Mouse (Mus musculus): ENCODE results near the gene Arsk. TPM values are rescaled to one million over a fixed set of nuclear protein-coding genes. Genes with fewer than 3 reads are reported as not detected.

Arsk gene
- total and polyA plus RNA-seq, 3 experiments: 2.7 to 4.3 TPM; not detected in 1

DNA sequence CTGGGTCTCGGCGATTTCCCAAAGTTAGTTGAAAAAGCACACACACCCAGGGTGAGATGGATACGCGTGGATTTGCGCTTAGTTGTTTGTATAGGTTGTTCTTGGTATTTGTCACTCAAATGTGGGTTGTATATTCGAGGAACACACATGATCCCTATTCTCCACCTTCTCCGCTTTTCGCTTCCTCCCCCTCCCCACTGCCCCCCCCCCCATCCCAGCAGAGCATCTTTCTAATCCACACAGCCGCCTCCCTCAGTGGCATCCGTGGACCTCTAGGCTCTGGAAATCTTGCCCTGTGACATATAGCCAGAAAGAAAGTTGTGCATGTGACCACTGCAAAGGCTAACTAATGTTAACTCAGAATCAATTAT is 41.6 kb downstream of the Arsk start, which contains the start of gene Gpr150:
Gene Gpr150, minus strand, starts transcription at position 101 of the 371 bp plus-strand sequence.
- Histone ChIP-seq H3K4me3 (ENCODE audit: control insufficient read depth in 1 of 2, insufficient read depth in 1 of 2, low read depth in 2 of 2, low read length in 2 of 2) (no peak within 1 kb of the TSS), H3K9ac (ENCODE audit: control insufficient read depth, low read depth, low read length, poor library complexity, severe bottlenecking) (no peak within 1 kb of the TSS), H3K36me3 (ENCODE audit: control insufficient read depth in 1 of 2, insufficient read depth in 2 of 2, low read length in 2 of 2) (no peaks in the 10 kb centered on the region), H3K9me3 (replicated peaks; ENCODE audit: insufficient read depth, low read length) (no peaks in the 10 kb centered on the region), H3K4me1 (ENCODE audit: control insufficient read depth in 1 of 2, insufficient read depth in 2 of 2, low read length in 2 of 2) (no peaks in the 10 kb centered on the region), H3K27ac (ENCODE audit: control insufficient read depth, low read depth, low read length) (no peak within 1 kb of the TSS), H3K27me3 (ENCODE audit: control insufficient read depth in 1 of 2, insufficient read depth in 2 of 2, low read length in 2 of 2) (no peaks in the 10 kb centered on the region), H3K79me2 (ENCODE audit: control insufficient read depth, insufficient read depth, low read length, poor library complexity) (no peaks in the 10 kb centered on the region)
- DNase-seq (ENCODE audit: low read depth, low spot score): no peak
- TF ChIP-seq ZNF384 (IDR thresholded peaks at IDR 0.05; ENCODE audit: low read depth, low read length): no peak
- no peak for TF ChIP-seq UBTF (IDR thresholded peaks at IDR 0.05; ENCODE audit: borderline replicate concordance, insufficient read depth, low read depth, low read length)
- TF ChIP-seq HCFC1 (IDR thresholded peaks at IDR 0.05; ENCODE audit: low read depth, low read length): no peak
- TF ChIP-seq NRF1 (IDR thresholded peaks at IDR 0.05; ENCODE audit: insufficient read depth, low read depth, low read length, poor library complexity, severe bottlenecking): no peak
- no peak for TF ChIP-seq POLR2AphosphoS5 (IDR thresholded peaks at IDR 0.05; ENCODE audit: borderline replicate concordance, low read depth, low read length)
- TF ChIP-seq SMC3 (IDR thresholded peaks at IDR 0.05; ENCODE audit: low read depth, low read length): no peak
- TF ChIP-seq TAL1 (IDR thresholded peaks at IDR 0.05; ENCODE audit: low read length): no peak
- no peak for TF ChIP-seq CHD1 (IDR thresholded peaks at IDR 0.05; ENCODE audit: low read depth, low read length)
- no peak for TF ChIP-seq TCF12 (IDR thresholded peaks at IDR 0.05; ENCODE audit: low read depth, low read length)
- TF ChIP-seq CHD2 (IDR thresholded peaks at IDR 0.05; ENCODE audit: low read length): no peak
- TF ChIP-seq POLR2AphosphoS2 (IDR thresholded peaks at IDR 0.05; ENCODE audit: low read length): no peak
- no peak for TF ChIP-seq GABPA (IDR thresholded peaks at IDR 0.05; ENCODE audit: low read depth, low read length)
- no peak for TF ChIP-seq NELFE (IDR thresholded peaks at IDR 0.05; ENCODE audit: low read depth, low read length)
- no peak for TF ChIP-seq MYC (IDR thresholded peaks at IDR 0.05; ENCODE audit: low read depth, low read length)
- TF ChIP-seq USF1 (IDR thresholded peaks at IDR 0.05; ENCODE audit: low read depth, low read length): no peak
- TF ChIP-seq ZMIZ1 (IDR thresholded peaks at IDR 0.05; ENCODE audit: low read depth, low read length): no peak

DNA sequence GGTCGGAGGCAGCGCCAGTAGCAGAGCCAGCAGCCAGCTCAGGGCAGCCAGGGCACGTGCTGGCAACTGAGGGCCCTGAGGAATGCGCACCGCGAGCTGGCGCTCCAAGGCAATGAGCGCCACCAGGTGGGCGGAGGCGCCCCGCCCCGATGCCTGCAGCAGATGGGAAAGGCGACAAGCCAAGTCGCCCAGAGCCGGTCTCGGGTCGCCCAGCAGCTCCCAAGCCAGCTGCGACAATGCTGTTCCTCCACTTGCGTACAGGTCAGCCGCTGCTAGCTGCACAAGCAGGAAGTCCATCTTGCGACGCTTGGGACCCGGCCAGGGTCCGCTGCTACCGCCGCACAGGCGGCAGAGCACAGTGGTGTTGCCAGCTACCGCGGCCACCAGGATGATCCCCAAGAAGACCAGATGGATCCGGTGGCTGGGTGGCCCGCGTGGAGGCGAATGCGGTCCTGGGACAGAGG is 42.2 kb downstream of the Arsk start:
- H3K27me3 ChIP-seq (ENCODE audit: control insufficient read depth in 1 of 2, insufficient read depth in 2 of 2, low read length in 2 of 2): no peaks in the 10 kb centered on the region
- H3K79me2 ChIP-seq (ENCODE audit: control insufficient read depth, insufficient read depth, low read length, poor library complexity): no peaks in the 10 kb centered on the region
- no peaks in the 10 kb centered on the region for H3K4me1 ChIP-seq (ENCODE audit: control insufficient read depth in 1 of 2, insufficient read depth in 2 of 2, low read length in 2 of 2)
- H3K9me3 ChIP-seq (replicated peaks; ENCODE audit: insufficient read depth, low read length): no peaks in the 10 kb centered on the region
- no peaks in the 10 kb centered on the region for H3K36me3 ChIP-seq (ENCODE audit: control insufficient read depth in 1 of 2, insufficient read depth in 2 of 2, low read length in 2 of 2)
- DNase-seq (ENCODE audit: low read depth, low spot score): no peak
- no peak overlapping the region for H3K27ac ChIP-seq (ENCODE audit: control insufficient read depth, low read depth, low read length)
- H3K9ac ChIP-seq (ENCODE audit: control insufficient read depth, low read depth, low read length, poor library complexity, severe bottlenecking): no peak overlapping the region
- H3K4me3 ChIP-seq (ENCODE audit: control insufficient read depth in 1 of 2, insufficient read depth in 1 of 2, low read depth in 2 of 2, low read length in 2 of 2): no peak overlapping the region
- TF ChIP-seq MEF2A (IDR thresholded peaks at IDR 0.05; ENCODE audit: extremely low read depth, insufficient replicate concordance, low read depth, low read length, poor library complexity, severe bottlenecking) (no peak), POLR2A (IDR thresholded peaks at IDR 0.05; ENCODE audit: control insufficient read depth in 1 of 2, insufficient read depth in 1 of 2, low read depth in 1 of 2, low read length in 2 of 2, poor library complexity in 1 of 2) (no peak), CTCF (IDR thresholded peaks at IDR 0.05 in 2 of 3, conservative IDR thresholded peaks at IDR 0.05 in 1 of 3; ENCODE audit: control insufficient read depth in 1 of 3, insufficient read depth in 1 of 3, low read depth in 2 of 3, low read length in 3 of 3, poor library complexity in 1 of 3, severe bottlenecking in 1 of 3) (no peak), RCOR1 (IDR thresholded peaks at IDR 0.05; ENCODE audit: low read depth, low read length) (no peak), ZNF384 (IDR thresholded peaks at IDR 0.05; ENCODE audit: low read depth, low read length) (no peak), ZKSCAN1 (IDR thresholded peaks at IDR 0.05; ENCODE audit: low read depth, low read length) (no peak), UBTF (IDR thresholded peaks at IDR 0.05; ENCODE audit: borderline replicate concordance, insufficient read depth, low read depth, low read length) (no peak), BHLHE40 (IDR thresholded peaks at IDR 0.05; ENCODE audit: borderline replicate concordance, low read depth, low read length) (no peak), TBP (IDR thresholded peaks at IDR 0.05; ENCODE audit: low read depth, low read length) (no peak), ELF1 (IDR thresholded peaks at IDR 0.05; ENCODE audit: low read depth, low read length) (no peak), ZMIZ1 (IDR thresholded peaks at IDR 0.05; ENCODE audit: low read depth, low read length) (no peak), GATA1 (IDR thresholded peaks at IDR 0.05; ENCODE audit: low read depth, low read length) (no peak), GABPA (IDR thresholded peaks at IDR 0.05; ENCODE audit: low read depth, low read length) (no peak), CHD1 (IDR thresholded peaks at IDR 0.05; ENCODE audit: low read depth, low read length) (no peak), EP300 (IDR thresholded peaks at IDR 0.05; ENCODE audit: low read depth in 1 of 2, low read length in 2 of 2) (no peak), NELFE (IDR thresholded peaks at IDR 0.05; ENCODE audit: low read depth, low read length) (no peak), MAFK (IDR thresholded peaks at IDR 0.05; ENCODE audit: borderline replicate concordance, low read depth, low read length) (no peak), SIN3A (IDR thresholded peaks at IDR 0.05; ENCODE audit: low read length) (no peak), MYC (IDR thresholded peaks at IDR 0.05; ENCODE audit: low read depth, low read length) (no peak)

Measured in MEL (cell line).